Mouse (Mus musculus) lung, embryonic 14.5 days (tissue): ENCODE results near the gene Steap3. TPM values are rescaled to one million over a fixed set of nuclear protein-coding genes. Genes with fewer than 3 reads are reported as not detected.

Experiments
- ATAC-seq: fragments of 200-750 bp; cut with Nextera tagmentation; 2 replicates; pipeline ENCODE4 v1.8.0; 2017; ENCODE audit warnings: mild to moderate bottlenecking, moderate TSS enrichment, moderate library complexity; ENCODE audit not compliant: insufficient read depth
- DNase-seq: peaks from one replicate; pipeline ENCODE4 v3.0.0-alpha.2; 2015
- H3K27ac ChIP-seq: fragments of 300-500 bp; sonication (generic); 2 replicates; pipeline ENCODE4 v1.5.1; 2014; ENCODE audit warnings: low read depth, mild to moderate bottlenecking, moderate library complexity
- H3K27me3 ChIP-seq: fragments of 300-500 bp; sonication (generic); 2 replicates; pipeline ENCODE4 v1.6.1; 2014; ENCODE audit warnings: low read length, control low read depth; ENCODE audit not compliant: insufficient read depth
- H3K36me3 ChIP-seq: fragments of 300-500 bp; sonication (generic); 2 replicates; pipeline ENCODE4 v1.6.1; 2014; ENCODE audit warnings: control low read depth; ENCODE audit not compliant: insufficient read depth
- H3K4me1 ChIP-seq: fragments of 300-500 bp; sonication (generic); 2 replicates; pipeline ENCODE4 v1.6.1; 2014; ENCODE audit warnings: antibody characterized with exemption, control low read depth; ENCODE audit not compliant: insufficient read depth
- H3K4me2 ChIP-seq: fragments of 300-500 bp; sonication (generic); 2 replicates; pipeline ENCODE4 v1.6.1; 2014; ENCODE audit warnings: mild to moderate bottlenecking
- H3K4me3 ChIP-seq: fragments of 300-500 bp; sonication (generic); 2 replicates; pipeline ENCODE4 v1.5.1; 2014; ENCODE audit warnings: low read depth, low read length
- H3K9ac ChIP-seq: fragments of 300-500 bp; sonication (generic); 2 replicates; pipeline ENCODE4 v1.6.1; 2014
- H3K9me3 ChIP-seq: fragments of 300-500 bp; sonication (generic); 2 replicates; pipeline ENCODE4 v1.6.1; 2016; ENCODE audit warnings: low read depth, low read length, control low read depth
- CTCF ChIP-seq: IDR thresholded peaks from 2 replicates; pipeline ENCODE4 v1.5.1; 2016; ENCODE audit warnings: antibody characterized with exemption, low read depth
- WGBS: fragments of 180-500 bp; shearing (Covaris S2); extraction: QIAGEN DNeasy Blood & Tissue Kit; methylation state at CpG from one replicate; pipeline ENCODE4 v1.1.7; 2014; 5-methylcytosine and 5-hydroxymethylcytosine counted together
- polyA plus RNA-seq: library from polyadenylated mRNA; unstranded; fragments of >200 nt; fragmentation: Nextera tagmentation; extraction: Ambion mirVana; gene quantifications from 2 replicates; pipeline ENCODE4 v1.2.1, GENCODE M21; 2014

Gene Steap3
- polyA plus RNA-seq, 1 experiment from 2014 or later: 2.9 TPM

- Histone ChIP-seq H3K27ac (no peak overlapping the region), H3K4me1 (no peaks in the 10 kb centered on the region), H3K36me3 (no peaks in the 10 kb centered on the region), H3K9me3 (no peaks in the 10 kb centered on the region), H3K4me3 (no peak overlapping the region), H3K9ac (no peak overlapping the region), H3K4me2 (no peak overlapping the region), H3K27me3 (no peaks in the 10 kb centered on the region)
- ATAC-seq (no peak), DNase-seq (no peak)
- TF ChIP-seq CTCF: no peak; the same call in 1 of the 2 replicates
- 86% methylated on average over 7 of the region's 7 CpGs for WGBS
These were observed 19.9 kb downstream of the Steap3 start for GRCm38 (mm10) chr1:120252519-120253160.

GRCm38 (mm10) chr1:120251193-120251592 is 21.3 kb downstream of the Steap3 start:
- 91% methylated on average over 1 of the region's 1 CpGs for WGBS
- ATAC-seq: no peak

DNA sequence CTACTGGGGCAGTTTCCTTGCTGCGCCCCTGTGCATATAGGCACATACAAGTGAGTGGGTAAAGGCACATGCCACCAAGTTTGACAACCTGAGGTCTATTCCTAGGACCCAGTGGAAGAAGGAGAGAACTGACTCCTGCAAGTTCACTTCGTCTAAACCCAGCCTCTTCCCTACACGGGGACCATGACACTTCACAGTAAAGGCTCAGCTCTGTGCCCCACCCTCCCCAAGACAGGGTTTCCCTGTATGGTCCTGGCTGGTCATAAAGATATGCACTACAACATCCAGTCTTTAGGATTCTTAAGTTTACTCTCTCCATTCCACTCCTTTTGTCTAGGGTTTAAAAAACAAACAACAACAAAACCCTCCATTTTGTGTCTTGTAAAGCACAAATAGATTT is 21.9 kb downstream of the Steap3 start:
- Histone ChIP-seq H3K9me3 (no peaks in the 10 kb centered on the region), H3K9ac (no peak overlapping the region), H3K27ac (no peak overlapping the region), H3K4me3 (no peak overlapping the region), H3K4me1 (no peaks in the 10 kb centered on the region), H3K4me2 (no peak overlapping the region), H3K27me3 (no peaks in the 10 kb centered on the region), H3K36me3 (no peaks in the 10 kb centered on the region)
- WGBS: 79% methylated on average over 3 of the region's 3 CpGs
- TF ChIP-seq CTCF: no peak
- DNase-seq (no peak), ATAC-seq (no peak)

More at GRCm38 (mm10) chr1:120251193-120251592, 21.3 kb downstream of the Steap3 start:
- no peak for TF ChIP-seq CTCF
- Histone ChIP-seq H3K4me2 (no peak overlapping the region), H3K9ac (no peak overlapping the region), H3K27ac (no peak overlapping the region), H3K9me3 (no peaks in the 10 kb centered on the region), H3K36me3 (no peaks in the 10 kb centered on the region), H3K4me1 (no peaks in the 10 kb centered on the region), H3K4me3 (no peak overlapping the region), H3K27me3 (no peaks in the 10 kb centered on the region)
- DNase-seq: no peak

GRCm38 (mm10) chr1:120249842-120250241 is 22.7 kb downstream of the Steap3 start:
- Histone ChIP-seq H3K9ac (no peak overlapping the region), H3K9me3 (no peaks in the 10 kb centered on the region), H3K4me1 (no peaks in the 10 kb centered on the region), H3K36me3 (no peaks in the 10 kb centered on the region), H3K27me3 (no peaks in the 10 kb centered on the region), H3K4me2 (no peak overlapping the region), H3K4me3 (no peak overlapping the region), H3K27ac (no peak overlapping the region)
- no peak for TF ChIP-seq CTCF
- WGBS: 86% methylated on average over 5 of the region's 5 CpGs
- no peak for ATAC-seq
- no peak for DNase-seq

- no peak overlapping the region for H3K27ac ChIP-seq
- ATAC-seq (no peak), DNase-seq (peak; percentile 22)
- no peak overlapping the region for H3K4me3 ChIP-seq
- WGBS: 59% methylated on average over 5 of the region's 5 CpGs
- no peak overlapping the region for H3K4me2 ChIP-seq
- TF ChIP-seq CTCF: no peak
- no peaks in the 10 kb centered on the region for H3K9me3 ChIP-seq
- H3K9ac ChIP-seq: no peak overlapping the region
- H3K4me1 ChIP-seq: no peaks in the 10 kb centered on the region
- H3K27me3 ChIP-seq: no peaks in the 10 kb centered on the region
- no peaks in the 10 kb centered on the region for H3K36me3 ChIP-seq
These were observed 24.3 kb downstream of the Steap3 start for GRCm38 (mm10) chr1:120248156-120248555.

GRCm38 (mm10) chr1:120247351-120247750 is 25.2 kb downstream of the Steap3 start:
- Histone ChIP-seq H3K27ac (no peak overlapping the region), H3K4me1 (no peaks in the 10 kb centered on the region), H3K9me3 (no peaks in the 10 kb centered on the region), H3K36me3 (no peaks in the 10 kb centered on the region), H3K4me3 (no peak overlapping the region), H3K27me3 (no peaks in the 10 kb centered on the region), H3K9ac (no peak overlapping the region), H3K4me2 (no peak overlapping the region)
- TF ChIP-seq CTCF: no peak
- DNase-seq (no peak), ATAC-seq (no peak)
- 55% methylated on average over 3 of the region's 3 CpGs for WGBS

GRCm38 (mm10) chr1:120246946-120247345 is 25.6 kb downstream of the Steap3 start:
- no peak overlapping the region for H3K4me2 ChIP-seq
- H3K9me3 ChIP-seq: no peaks in the 10 kb centered on the region
- no peak overlapping the region for H3K27ac ChIP-seq
- WGBS: 91% methylated on average over 8 of the region's 8 CpGs
- no peaks in the 10 kb centered on the region for H3K36me3 ChIP-seq
- TF ChIP-seq CTCF: no peak
- H3K9ac ChIP-seq: no peak overlapping the region
- DNase-seq (no peak), ATAC-seq (no peak)
- no peak overlapping the region for H3K4me3 ChIP-seq
- no peaks in the 10 kb centered on the region for H3K27me3 ChIP-seq
- H3K4me1 ChIP-seq: no peaks in the 10 kb centered on the region

DNA sequence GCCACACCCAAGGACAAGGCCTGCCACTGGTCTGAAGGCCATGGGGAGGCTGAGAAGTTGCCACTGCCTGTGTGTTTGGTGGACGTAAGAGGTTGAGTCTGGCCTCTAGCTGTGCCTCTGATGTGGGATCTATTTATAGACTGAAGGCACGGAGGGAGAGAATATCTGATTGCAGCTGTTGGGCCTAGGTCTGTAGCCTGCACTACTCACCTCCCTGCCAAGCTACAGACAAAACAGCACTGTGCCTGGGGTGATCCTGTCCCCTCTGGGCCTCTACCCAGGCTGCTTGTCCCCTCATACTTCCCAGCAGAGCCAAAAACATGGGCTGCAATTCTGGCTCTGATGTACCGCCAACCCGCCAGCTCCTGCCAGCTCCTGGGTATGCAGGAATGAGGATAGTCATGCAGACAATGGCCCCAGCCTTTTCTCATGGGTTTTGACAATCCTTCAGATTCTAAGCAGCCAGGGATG is 26.8 kb downstream of the Steap3 start:
- no peaks in the 10 kb centered on the region for H3K27me3 ChIP-seq
- H3K4me1 ChIP-seq: no peaks in the 10 kb centered on the region
- TF ChIP-seq CTCF: no peak
- no peak overlapping the region for H3K4me3 ChIP-seq
- no peak overlapping the region for H3K9ac ChIP-seq
- no peak overlapping the region; the same call in 1 of the 2 replicates for H3K27ac ChIP-seq
- WGBS: 54% methylated on average over 4 of the region's 4 CpGs
- H3K4me2 ChIP-seq: no peak overlapping the region
- H3K9me3 ChIP-seq: no peaks in the 10 kb centered on the region
- peak; percentile 22 for DNase-seq
- H3K36me3 ChIP-seq: no peaks in the 10 kb centered on the region
- ATAC-seq: peak; percentile 57; the same call in 1 of the 2 replicates
